Mouse (Mus musculus) liver, embryonic 18 days (tissue): Measurements from ENCODE around the gene Ube2ql1. TPM values are rescaled to one million over a fixed set of nuclear protein-coding genes. Genes with fewer than 3 reads are reported as not detected.

ENCODE experiments used
- polyA plus RNA-seq: library from polyadenylated mRNA; depleted of rRNA; stranded (reverse); fragments of >200 nt; gene quantifications from 2 replicates; pipeline ENCODE4 v1.2.3, GENCODE M21; 2012; rRNA removed

The Ube2ql1 gene
- 0.13 and 0.19 TPM in 2 replicates for polyA plus RNA-seq

GRCm38 (mm10) chr13:69739759-69740135 is at the start of gene Ube2ql1:
Gene Ube2ql1 (minus strand): TSS chr13:69739889.

Other genes starting within 250 kb of the Ube2ql1 start
- gene Nsun2, start 206.1 kb downstream of the Ube2ql1 start, polyA plus RNA-seq, result 44.1 and 44.4 TPM in 2 replicates
- 5.5 and 6.2 TPM in 2 replicates for gene Tent4a, start 205.3 kb downstream of the Ube2ql1 start, polyA plus RNA-seq
- 3.3 and 5.4 TPM in 2 replicates for gene Srd5a1, start 128.4 kb downstream of the Ube2ql1 start, polyA plus RNA-seq
- gene Med10, start 62.5 kb upstream of the Ube2ql1 start, polyA plus RNA-seq, result 20.3 and 20.4 TPM in 2 replicates